Mouse (Mus musculus) C2C12 (cell line): Measurements from ENCODE around the gene Arfgef3.

Experiments
- CTCF ChIP-seq: IDR thresholded peaks from one replicate; pipeline ENCODE4 v1.5.1; 2011; ENCODE audit not compliant: control insufficient read depth, insufficient read depth, insufficient read length
- USF1 ChIP-seq: IDR thresholded peaks from one replicate; pipeline ENCODE4 v1.6.1; 2011; ENCODE audit warnings: low read depth, mild to moderate bottlenecking, control low read depth, moderate library complexity

GRCm38 (mm10) chr10:18699151-18699550, 44.6 kb downstream of the Arfgef3 start:
- TF ChIP-seq USF1 (no peak), CTCF (no peak)
